ENCODE assay signal across 9 mouse cellular contexts in the genomic region with DNA sequence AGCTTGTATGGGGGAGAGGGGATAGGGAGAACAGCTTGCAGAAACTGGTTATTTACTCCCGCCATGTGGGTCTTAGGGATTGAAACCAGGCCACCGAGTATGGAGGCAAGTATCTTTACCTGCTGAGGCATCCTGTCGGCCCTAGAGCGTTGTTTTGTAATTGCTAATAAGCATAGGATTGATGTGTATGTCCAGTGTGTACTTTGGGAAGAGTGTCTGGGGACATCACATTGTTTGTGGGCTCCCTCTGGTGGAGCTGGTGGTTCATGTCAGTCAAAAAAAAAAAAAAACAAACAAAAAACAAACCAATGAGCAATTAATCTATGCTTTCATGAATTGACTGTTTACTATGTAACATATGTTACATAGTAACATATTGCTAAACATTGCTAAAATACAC. TPM values are rescaled to one million over a fixed set of nuclear protein-coding genes. Genes with fewer than 3 reads are reported as not detected.
A peak's percentile ranks its signal among the peaks of the same experiment; 100 is the strongest.
DNase-seq lines count a peak whose midpoint lies in the region; ATAC-seq and TF ChIP-seq lines count a peak whose summit lies in the region.
"Had no signal": no experiment of that assay in that cellular context is flagged by ENCODE, and none has a peak within 500 bp of the region (broad histone marks: within the 10 kb centered on the region; RNA-seq: fewer than 3 reads in every experiment).

No protein-coding gene starts in this region.

- H3K27ac ChIP-seq in hindbrain, postnatal 0 days = no peak overlapping the region
- H3K27ac ChIP-seq in hindbrain, embryonic 13.5 days = no peak overlapping the region
- no peak overlapping the region for H3K27ac ChIP-seq in intestine, embryonic 15.5 days
- H3K27ac ChIP-seq: embryonic facial prominence, embryonic 12.5 days had no signal

- H3K4me2 ChIP-seq in hindbrain, postnatal 0 days (ENCODE audit: low read depth, low read length) = no peak overlapping the region
- H3K4me2 ChIP-seq in hindbrain, embryonic 13.5 days = no peak overlapping the region
- H3K4me2 ChIP-seq in intestine, embryonic 15.5 days (replicated peaks) = no peak overlapping the region
- H3K4me2 ChIP-seq: embryonic facial prominence, embryonic 12.5 days had no signal

- peak; percentile 74 for TF ChIP-seq CTCF in hindbrain, postnatal 0 days (IDR thresholded peaks at IDR 0.05; ENCODE audit: low read depth)

- no peaks in the 10 kb centered on the region for H3K27me3 ChIP-seq in hindbrain, postnatal 0 days (ENCODE audit: insufficient read depth, low read length)
- H3K27me3 ChIP-seq in hindbrain, embryonic 13.5 days = no peaks in the 10 kb centered on the region
- H3K27me3 ChIP-seq in intestine, embryonic 15.5 days (replicated peaks) = no peaks in the 10 kb centered on the region
- H3K27me3 ChIP-seq: embryonic facial prominence, embryonic 12.5 days had no signal

- peak; percentile 57 for DNase-seq in hindbrain, postnatal 0 days (ENCODE audit: low spot score)
- DNase-seq in urinary bladder, postnatal 25 days (ENCODE audit: low spot score) = peak; percentile 19
- DNase-seq in urinary bladder, postnatal 14 days (ENCODE audit: low spot score) = no peak
- DNase-seq in cerebellum, postnatal 36 days = peak; percentile 17 to 27
- peak; percentile 65 for DNase-seq in naive thymus-derived CD4-positive, alpha-beta T cell, adult 2 months (ENCODE audit: low read depth)
- no peak for DNase-seq in urinary bladder, adult 2 months (ENCODE audit: low spot score)

- no peak overlapping the region for H3K9ac ChIP-seq in hindbrain, postnatal 0 days (replicated peaks; ENCODE audit: low read length)
- no peak overlapping the region for H3K9ac ChIP-seq in hindbrain, embryonic 13.5 days
- H3K9ac ChIP-seq in intestine, embryonic 15.5 days = no peak overlapping the region
- H3K9ac ChIP-seq: embryonic facial prominence, embryonic 12.5 days had no signal

- no peaks in the 10 kb centered on the region for H3K9me3 ChIP-seq in hindbrain, postnatal 0 days (ENCODE audit: low read length)
- H3K9me3 ChIP-seq in hindbrain, embryonic 13.5 days = no peaks in the 10 kb centered on the region
- H3K9me3 ChIP-seq in intestine, embryonic 15.5 days = no peaks in the 10 kb centered on the region
- H3K9me3 ChIP-seq: embryonic facial prominence, embryonic 12.5 days had no signal

- no peaks in the 10 kb centered on the region for H3K36me3 ChIP-seq in hindbrain, postnatal 0 days (ENCODE audit: insufficient read depth, low read length)
- no peaks in the 10 kb centered on the region for H3K36me3 ChIP-seq in hindbrain, embryonic 13.5 days
- H3K36me3 ChIP-seq in intestine, embryonic 15.5 days = no peaks in the 10 kb centered on the region
- H3K36me3 ChIP-seq: embryonic facial prominence, embryonic 12.5 days had no signal

- 30% methylated on average over 4 of the region's 4 CpGs for WGBS in hindbrain, postnatal 0 days
- WGBS in hindbrain, embryonic 13.5 days = 42% methylated on average over 4 of the region's 4 CpGs
- 43% methylated on average over 4 of the region's 4 CpGs for WGBS in intestine, embryonic 15.5 days

- no peak overlapping the region for H3K4me3 ChIP-seq in hindbrain, postnatal 0 days (ENCODE audit: low read length)
- no peak overlapping the region for H3K4me3 ChIP-seq in hindbrain, embryonic 13.5 days
- no peak overlapping the region for H3K4me3 ChIP-seq in intestine, embryonic 15.5 days (replicated peaks)
- H3K4me3 ChIP-seq: embryonic facial prominence, embryonic 12.5 days had no signal

- no peak for ATAC-seq in hindbrain, postnatal 0 days
- no peak for ATAC-seq in hindbrain, embryonic 13.5 days (ENCODE audit: low FRiP score)
- no peak for ATAC-seq in intestine, embryonic 15.5 days

- H3K4me1 ChIP-seq in hindbrain, postnatal 0 days (ENCODE audit: insufficient read depth, low read length) = 0 out of 2 replicates have a peak, but pooled peaks cover 4% of the 10 kb centered on the region
- H3K4me1 ChIP-seq in hindbrain, embryonic 13.5 days (replicated peaks) = peaks cover 16% of the 10 kb centered on the region
- peaks cover 5% of the 10 kb centered on the region; the same call in 1 of the 2 replicates for H3K4me1 ChIP-seq in intestine, embryonic 15.5 days (replicated peaks)

RNA-seq across cellular contexts. Expression of a gene that starts 2.2 kb away (rescaled TPM):
- 16.4 and 18.7 TPM in 2 replicates for total RNA-seq in hindbrain, postnatal 0 days (2014; rRNA removed)
- polyA plus RNA-seq in hindbrain, postnatal 0 days (2015; fragmentation: Nextera tagmentation; extraction: Ambion mirVana) = 7.4 and 8.3 TPM in 2 replicates
- 17.0 and 17.1 TPM in 2 replicates for polyA plus RNA-seq in hindbrain, embryonic 13.5 days (2015; fragmentation: Nextera tagmentation; extraction: Ambion mirVana)
- 17.3 and 17.6 TPM in 2 replicates for polyA plus RNA-seq in urinary bladder, adult 2 months (2012; rRNA removed)
- polyA plus RNA-seq in intestine, embryonic 15.5 days (2015; fragmentation: Nextera tagmentation; extraction: Ambion mirVana) = 23.0 and 25.4 TPM in 2 replicates

Comparison
In these comparisons a context has a peak if more than half of its experiments do, and no peak if none do; other contexts are left out.
1. DNase-seq: peak in hindbrain, postnatal 0 days (single experiment), urinary bladder, postnatal 25 days (single experiment), cerebellum, postnatal 36 days (2 of 2) and naive thymus-derived CD4-positive, alpha-beta T cell, adult 2 months (single experiment); none in urinary bladder, postnatal 14 days (single experiment) and urinary bladder, adult 2 months (single experiment).